Mouse (Mus musculus) midbrain, embryonic 16.5 days (tissue): Measurements from ENCODE around the gene Gabarap. TPM values are rescaled to one million over a fixed set of nuclear protein-coding genes. Genes with fewer than 3 reads are reported as not detected.

Source experiments
- ATAC-seq: fragments of 200-750 bp; cut with Nextera tagmentation; 2 replicates; pipeline ENCODE4 v1.8.0; 2017; ENCODE audit warnings: moderate TSS enrichment
- H3K27ac ChIP-seq: fragments of 300-500 bp; sonication (generic); 2 replicates; pipeline ENCODE4 v1.5.1; 2014; ENCODE audit warnings: mild to moderate bottlenecking, low read length, mixed read lengths
- H3K27me3 ChIP-seq: fragments of 300-500 bp; sonication (generic); 2 replicates; pipeline ENCODE4 v1.6.1; 2014; ENCODE audit warnings: low read depth, low read length, mixed read lengths; ENCODE audit not compliant: control insufficient read depth, insufficient read depth
- H3K36me3 ChIP-seq: fragments of 300-500 bp; sonication (generic); 2 replicates; pipeline ENCODE4 v1.6.1; 2014; ENCODE audit warnings: mild to moderate bottlenecking, low read length, moderate library complexity, mixed read lengths; ENCODE audit not compliant: control insufficient read depth, insufficient read depth
- H3K4me1 ChIP-seq: fragments of 300-500 bp; sonication (generic); 2 replicates; pipeline ENCODE4 v1.6.1; 2014; ENCODE audit warnings: mild to moderate bottlenecking, low read length, mixed read lengths; ENCODE audit not compliant: control insufficient read depth, insufficient read depth
- H3K4me2 ChIP-seq: fragments of 300-500 bp; sonication (generic); 2 replicates; pipeline ENCODE4 v1.6.1; 2014; ENCODE audit warnings: mild to moderate bottlenecking, low read length, mixed read lengths
- H3K4me3 ChIP-seq: fragments of 300-500 bp; sonication (generic); 2 replicates; pipeline ENCODE4 v1.5.1; 2014; ENCODE audit warnings: low read depth, mild to moderate bottlenecking, low read length, moderate library complexity, mixed read lengths
- H3K9ac ChIP-seq: fragments of 300-500 bp; sonication (generic); 2 replicates; pipeline ENCODE4 v1.6.1; 2014; ENCODE audit warnings: low read depth, low read length, mixed read lengths
- H3K9me3 ChIP-seq: fragments of 300-500 bp; sonication (generic); replicated peaks from 2 replicates; pipeline ENCODE4 v1.6.1; 2014; ENCODE audit warnings: mild to moderate bottlenecking, low read length, mixed read lengths; ENCODE audit not compliant: control insufficient read depth, poor library complexity, severe bottlenecking
- WGBS: fragments of 180-500 bp; shearing (Covaris S2); extraction: QIAGEN DNeasy Blood & Tissue Kit; methylation state at CpG from one replicate; pipeline ENCODE4 v1.1.7; 2014; 5-methylcytosine and 5-hydroxymethylcytosine counted together
- polyA plus RNA-seq: library from polyadenylated mRNA; unstranded; fragments of >200 nt; fragmentation: Nextera tagmentation; extraction: Ambion mirVana; gene quantifications from 2 replicates; pipeline ENCODE4 v1.2.1, GENCODE M21; 2015

Gene Gabarap
- polyA plus RNA-seq, 1 experiment from 2014 or later = 527 TPM

DNA sequence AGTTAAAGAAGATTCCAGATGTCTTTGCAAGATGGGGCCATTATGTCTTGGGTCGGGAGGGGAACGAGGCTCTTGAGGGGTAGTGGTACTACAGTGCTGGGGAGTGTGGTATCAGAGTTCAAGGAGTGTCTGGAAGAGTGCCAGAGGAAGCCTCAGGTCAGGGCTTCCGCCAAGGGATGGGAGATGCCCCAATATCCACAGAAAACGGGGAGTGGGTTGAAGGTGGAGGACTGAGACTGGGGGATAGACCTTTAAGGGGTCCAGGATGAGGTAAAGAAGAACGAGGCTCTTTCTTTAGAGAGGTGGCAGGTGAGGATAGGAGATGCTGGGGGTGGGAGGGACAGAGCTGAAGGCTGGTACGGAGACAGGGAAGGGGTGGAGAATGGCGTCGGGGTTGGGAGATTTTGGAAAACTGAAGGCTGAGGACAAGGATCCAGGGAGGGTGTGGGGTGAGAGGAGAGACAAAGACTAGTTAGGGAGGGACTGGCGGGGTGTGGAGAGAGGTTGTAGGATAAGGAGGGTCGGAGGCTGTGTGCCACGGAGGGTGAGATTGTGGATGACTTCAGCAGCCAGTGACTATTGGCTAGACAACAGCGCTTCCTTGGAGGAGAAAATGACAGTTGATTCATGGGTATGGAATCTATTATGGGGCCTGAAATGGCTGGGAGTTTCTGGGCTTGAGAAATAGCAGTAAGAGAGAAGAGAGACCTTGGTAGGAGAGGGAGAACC is 37.6 kb downstream of the Gabarap start:
- WGBS = 21% methylated on average over 12 of the region's 12 CpGs
- Histone ChIP-seq H3K36me3 (peaks cover 17% of the 10 kb centered on the region), H3K4me1 (peaks cover 63% of the 10 kb centered on the region), H3K27me3 (no peaks in the 10 kb centered on the region), H3K4me3 (peak overlapping the region; percentile 36), H3K27ac (peak overlapping the region; percentile 95), H3K9ac (peak overlapping the region; percentile 59), H3K4me2 (peak overlapping the region; percentile 68), H3K9me3 (no peaks in the 10 kb centered on the region)
- peak; percentile 12; the same call in 1 of the 2 replicates for ATAC-seq

DNA sequence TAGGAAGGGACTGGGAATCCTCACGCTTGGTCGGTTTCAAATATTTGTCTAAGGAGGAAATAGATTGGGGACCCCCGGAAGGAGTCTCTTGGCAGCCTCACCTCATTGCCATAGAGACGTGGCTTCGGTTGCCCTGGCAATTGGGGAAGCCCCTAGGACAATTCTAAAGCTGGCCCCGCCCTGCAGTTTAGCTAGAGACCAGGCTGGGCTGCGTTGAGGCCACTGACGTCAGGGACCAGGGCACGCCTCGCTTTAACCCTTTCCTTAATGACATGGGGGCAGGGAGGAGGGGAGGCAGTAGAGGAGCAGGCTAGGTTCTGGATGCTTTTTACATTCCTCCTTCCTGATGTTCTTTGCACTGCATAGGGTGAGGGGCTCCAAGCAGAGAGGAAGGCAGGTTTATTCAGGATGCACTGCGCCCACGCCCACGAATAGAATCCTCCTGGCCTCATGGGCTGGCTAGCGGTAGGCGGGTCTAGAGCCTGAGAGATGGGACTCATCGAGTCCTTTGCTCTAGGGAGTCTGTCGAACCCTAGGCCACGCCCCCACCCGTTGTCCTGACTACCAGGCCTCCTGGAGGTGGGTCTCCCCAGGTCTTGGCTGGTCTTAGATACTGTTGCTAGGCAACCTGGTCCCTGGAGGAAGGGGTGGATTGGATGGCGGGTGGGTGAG is 38.3 kb downstream of the Gabarap start:
- WGBS = 1% methylated on average over 20 of the region's 20 CpGs
- Histone ChIP-seq H3K9ac (peak overlapping the region; percentile 59), H3K4me3 (peak overlapping the region; percentile 36), H3K9me3 (no peaks in the 10 kb centered on the region), H3K4me2 (peak overlapping the region; percentile 68), H3K36me3 (peaks cover 17% of the 10 kb centered on the region), H3K27ac (peak overlapping the region; percentile 95), H3K4me1 (peaks cover 56% of the 10 kb centered on the region), H3K27me3 (no peaks in the 10 kb centered on the region)
- ATAC-seq = peak; percentile 94

DNA sequence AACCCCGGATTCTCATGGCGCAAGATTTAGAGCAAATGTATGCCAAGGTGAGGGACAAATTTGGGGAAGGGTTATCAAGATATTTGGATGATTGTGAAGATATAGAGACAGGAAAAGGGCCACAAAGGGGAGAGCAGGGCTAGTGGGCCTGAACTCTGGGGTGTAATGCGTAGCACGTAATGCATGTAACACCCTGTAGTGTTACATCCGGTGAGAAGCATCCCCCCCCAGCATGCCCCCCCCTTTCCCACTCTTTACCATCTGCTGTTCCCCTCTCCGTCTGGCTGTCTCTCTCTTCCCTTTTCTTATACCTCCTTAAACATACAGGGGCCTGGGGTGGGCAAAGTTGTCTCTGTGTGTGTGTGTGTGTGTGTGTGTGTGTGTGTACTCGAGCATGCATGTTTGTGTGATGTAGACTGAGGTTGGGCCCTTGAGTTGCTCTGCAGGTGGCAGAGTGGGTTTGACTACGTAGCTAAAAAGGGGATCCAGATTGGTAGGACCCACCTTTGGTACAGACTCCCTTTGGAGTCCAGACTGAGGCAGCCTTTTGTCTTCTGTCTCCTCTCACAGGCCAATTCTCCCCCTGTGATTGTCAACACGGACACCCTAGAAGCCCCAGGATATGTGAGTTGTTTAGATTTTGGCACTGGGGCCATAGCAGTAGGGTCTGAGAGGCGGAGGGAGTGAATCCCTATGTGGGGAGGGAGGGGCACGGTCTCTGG is 39.0 kb downstream of the Gabarap start:
- peaks cover 17% of the 10 kb centered on the region for H3K36me3 ChIP-seq
- peak; percentile 47 for ATAC-seq
- H3K9ac ChIP-seq = peak overlapping the region; percentile 59
- peaks cover 49% of the 10 kb centered on the region for H3K4me1 ChIP-seq
- no peaks in the 10 kb centered on the region for H3K9me3 ChIP-seq
- no peaks in the 10 kb centered on the region for H3K27me3 ChIP-seq
- WGBS = 13% methylated on average over 11 of the region's 11 CpGs
- peak overlapping the region; percentile 95 for H3K27ac ChIP-seq
- H3K4me2 ChIP-seq = peak overlapping the region; percentile 68
- H3K4me3 ChIP-seq = peak overlapping the region; percentile 36

- 85% methylated on average over 28 of the region's 28 CpGs for WGBS
- H3K27me3 ChIP-seq = no peaks in the 10 kb centered on the region
Measured at GRCm38 (mm10) chr11:70030651-70031320, 39.8 kb downstream of the Gabarap start.

DNA sequence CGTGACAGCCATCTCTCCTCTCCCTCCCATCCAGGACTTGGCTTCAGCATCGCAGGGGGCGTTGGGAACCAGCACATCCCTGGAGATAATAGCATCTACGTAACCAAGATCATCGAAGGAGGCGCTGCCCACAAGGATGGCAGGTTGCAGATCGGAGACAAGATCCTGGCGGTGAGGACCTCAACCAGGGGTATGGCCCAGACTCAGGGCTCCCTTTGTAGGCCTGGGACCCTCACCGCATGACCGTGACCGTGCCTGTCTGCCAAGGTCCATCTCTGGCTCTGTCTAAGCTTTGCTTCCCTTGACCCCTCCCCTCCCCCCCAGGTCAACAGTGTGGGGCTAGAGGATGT is 40.4 kb downstream of the Gabarap start:
- no peaks in the 10 kb centered on the region for H3K27me3 ChIP-seq
- 97% methylated on average over 11 of the region's 11 CpGs for WGBS
- no peak overlapping the region for H3K4me3 ChIP-seq
- no peaks in the 10 kb centered on the region for H3K9me3 ChIP-seq
- H3K4me2 ChIP-seq = no peak overlapping the region
- peaks cover 17% of the 10 kb centered on the region for H3K36me3 ChIP-seq
- H3K4me1 ChIP-seq = peaks cover 36% of the 10 kb centered on the region
- no peak overlapping the region for H3K9ac ChIP-seq
- no peak overlapping the region for H3K27ac ChIP-seq
- ATAC-seq = no peak

More at GRCm38 (mm10) chr11:70030651-70031320, 39.8 kb downstream of the Gabarap start:
- H3K9me3 ChIP-seq = no peaks in the 10 kb centered on the region
- peaks cover 17% of the 10 kb centered on the region for H3K36me3 ChIP-seq
- H3K4me1 ChIP-seq = peaks cover 41% of the 10 kb centered on the region
- peak overlapping the region; percentile 95 for H3K27ac ChIP-seq
- H3K9ac ChIP-seq = peak overlapping the region; percentile 59; the same call in 1 of the 2 replicates
- no peak for ATAC-seq
- peak overlapping the region; percentile 68 for H3K4me2 ChIP-seq
- peak overlapping the region; percentile 36; the same call in 1 of the 2 replicates for H3K4me3 ChIP-seq

DNA sequence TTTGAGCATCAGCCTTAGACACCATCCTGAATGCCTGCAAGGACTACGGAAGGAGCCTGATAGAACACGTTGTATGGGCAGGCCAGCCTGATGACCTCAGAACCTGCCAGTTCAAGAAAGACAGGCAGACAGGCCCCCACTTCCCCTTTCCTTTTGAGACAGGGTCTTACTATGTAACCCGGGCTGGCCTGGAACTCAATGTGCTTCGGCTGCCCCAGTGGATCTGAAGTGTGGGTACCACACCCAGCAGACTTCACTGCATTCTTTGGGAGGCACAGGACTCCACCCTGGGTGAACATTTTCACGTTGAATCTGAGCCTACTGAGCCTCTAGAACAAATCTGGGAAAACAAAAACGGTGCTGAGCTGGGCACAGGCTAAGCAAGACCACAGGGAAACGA is 47.2 kb downstream of the Gabarap start:
- Histone ChIP-seq H3K27ac (no peak overlapping the region), H3K27me3 (no peaks in the 10 kb centered on the region), H3K9me3 (no peaks in the 10 kb centered on the region), H3K4me2 (no peak overlapping the region), H3K9ac (no peak overlapping the region), H3K36me3 (peaks cover 35% of the 10 kb centered on the region), H3K4me1 (no peaks in the 10 kb centered on the region), H3K4me3 (no peak overlapping the region)
- 85% methylated on average over 7 of the region's 7 CpGs for WGBS
- ATAC-seq = no peak

GRCm38 (mm10) chr11:70039631-70040030 is 48.7 kb downstream of the Gabarap start:
- no peaks in the 10 kb centered on the region for H3K4me1 ChIP-seq
- H3K36me3 ChIP-seq = peaks cover 44% of the 10 kb centered on the region
- no peaks in the 10 kb centered on the region for H3K9me3 ChIP-seq
- WGBS = 93% methylated on average over 10 of the region's 10 CpGs
- ATAC-seq = no peak
- no peak overlapping the region for H3K27ac ChIP-seq
- H3K9ac ChIP-seq = no peak overlapping the region
- H3K27me3 ChIP-seq = no peaks in the 10 kb centered on the region
- H3K4me3 ChIP-seq = no peak overlapping the region
- no peak overlapping the region for H3K4me2 ChIP-seq

DNA sequence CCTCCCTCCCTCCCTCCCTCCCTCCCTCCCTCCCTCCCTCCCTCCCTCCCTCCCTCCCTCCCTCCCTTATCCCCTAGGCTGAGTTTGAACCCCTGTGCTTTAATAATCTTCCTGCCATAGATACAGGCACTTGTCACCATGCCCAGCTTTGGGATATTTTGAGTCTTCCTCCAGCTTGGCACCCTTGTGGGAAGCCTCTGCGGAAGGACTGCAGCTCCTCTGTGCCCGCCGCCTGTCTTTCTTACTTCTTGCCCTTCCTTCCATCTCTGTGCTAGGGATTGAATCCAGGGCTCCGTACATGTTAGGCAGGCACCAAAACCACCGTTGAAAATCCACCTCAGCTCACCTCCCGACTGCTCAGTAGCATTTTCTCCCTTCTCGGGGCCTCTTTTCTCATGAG is 49.2 kb downstream of the Gabarap start:
- H3K9ac ChIP-seq = no peak overlapping the region
- H3K9me3 ChIP-seq = no peaks in the 10 kb centered on the region
- no peak overlapping the region for H3K4me3 ChIP-seq
- H3K4me2 ChIP-seq = no peak overlapping the region
- H3K27ac ChIP-seq = no peak overlapping the region
- ATAC-seq = no peak
- no peaks in the 10 kb centered on the region for H3K27me3 ChIP-seq
- H3K4me1 ChIP-seq = no peaks in the 10 kb centered on the region
- H3K36me3 ChIP-seq = peaks cover 48% of the 10 kb centered on the region
- WGBS = 97% methylated on average over 7 of the region's 7 CpGs
